Mouse (Mus musculus) lung, embryonic 15.5 days (tissue): ENCODE data around the gene Hip1r. TPM values are rescaled to one million over a fixed set of nuclear protein-coding genes. Genes with fewer than 3 reads are reported as not detected.

Experiments
- ATAC-seq: fragments of 200-750 bp; cut with Nextera tagmentation; 2 replicates; pipeline ENCODE4 v1.8.0; 2017; ENCODE audit warnings: moderate number of reproducible peaks, borderline replicate concordance; ENCODE audit not compliant: low FRiP score, low TSS enrichment; ENCODE audit errors: extremely low read depth
- H3K27ac ChIP-seq: fragments of 300-500 bp; sonication (generic); 2 replicates; pipeline ENCODE4 v1.5.1; 2015; ENCODE audit warnings: moderate library complexity, mild to moderate bottlenecking, inconsistent platforms
- H3K27me3 ChIP-seq: fragments of 300-500 bp; sonication (generic); 2 replicates; pipeline ENCODE4 v1.6.1; 2015; ENCODE audit warnings: inconsistent platforms
- H3K36me3 ChIP-seq: fragments of 300-500 bp; sonication (generic); 2 replicates; pipeline ENCODE4 v1.6.1; 2015; ENCODE audit warnings: inconsistent platforms
- H3K4me1 ChIP-seq: fragments of 300-500 bp; sonication (generic); 2 replicates; pipeline ENCODE4 v1.6.1; 2015; ENCODE audit warnings: inconsistent platforms
- H3K4me2 ChIP-seq: fragments of 300-500 bp; sonication (generic); 2 replicates; pipeline ENCODE4 v1.6.1; 2015; ENCODE audit warnings: inconsistent platforms, mild to moderate bottlenecking, moderate library complexity
- H3K4me3 ChIP-seq: fragments of 300-500 bp; sonication (generic); 2 replicates; pipeline ENCODE4 v1.5.1; 2015; ENCODE audit warnings: mild to moderate bottlenecking, inconsistent platforms
- H3K9ac ChIP-seq: fragments of 300-500 bp; sonication (generic); 2 replicates; pipeline ENCODE4 v1.6.1; 2015; ENCODE audit warnings: inconsistent platforms
- H3K9me3 ChIP-seq: fragments of 300-500 bp; sonication (generic); 2 replicates; pipeline ENCODE4 v1.6.1; 2016; ENCODE audit warnings: inconsistent platforms
- WGBS: fragments of 180-500 bp; shearing (Covaris S2); methylation state at CpG from one replicate; pipeline ENCODE4 v1.1.7; 2015; 5-methylcytosine and 5-hydroxymethylcytosine counted together
- polyA plus RNA-seq: library from polyadenylated mRNA; unstranded; fragments of >200 nt; fragmentation: Nextera tagmentation; extraction: Ambion mirVana; gene quantifications from 2 replicates; pipeline ENCODE4 v1.2.1, GENCODE M21; 2015

Gene Hip1r
- polyA plus RNA-seq, 1 experiment from 2014 or later = 13.3 TPM

DNA sequence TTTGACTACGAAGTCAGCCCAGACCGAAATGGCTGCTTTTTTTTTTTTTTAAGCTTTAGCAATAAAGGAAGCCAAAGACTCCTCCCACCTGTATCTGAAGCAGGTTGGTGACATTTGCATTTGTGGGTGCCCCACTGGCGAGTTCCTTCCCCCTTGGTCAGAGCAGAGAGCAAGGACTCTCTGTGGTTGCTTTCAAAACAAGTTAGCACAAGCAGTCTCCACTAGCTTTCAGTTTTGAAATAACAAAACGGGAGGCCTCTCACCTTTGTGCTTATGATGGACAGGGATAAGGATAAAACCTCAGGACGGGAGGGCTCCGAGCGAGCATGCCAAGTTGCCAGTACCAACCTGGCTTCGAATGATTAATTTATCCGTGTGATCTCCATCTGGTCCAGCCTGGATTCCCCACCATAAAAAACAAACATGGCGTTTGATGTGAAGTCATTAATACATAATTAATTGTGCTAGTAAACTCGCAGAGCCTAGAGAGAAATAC lies 1.2 kb downstream of the Hip1r start:
- 20% methylated on average over 11 of the region's 11 CpGs for WGBS
- ATAC-seq = no peak
- Histone ChIP-seq H3K9me3 (no peaks in the 10 kb centered on the region), H3K9ac (no peak overlapping the region), H3K27ac (no peak overlapping the region), H3K4me1 (peaks cover 34% of the 10 kb centered on the region), H3K36me3 (no peaks in the 10 kb centered on the region), H3K27me3 (peaks cover 31% of the 10 kb centered on the region; the same call in 1 of the 2 replicates), H3K4me3 (peak overlapping the region; percentile 71), H3K4me2 (peak overlapping the region; percentile 96)

DNA sequence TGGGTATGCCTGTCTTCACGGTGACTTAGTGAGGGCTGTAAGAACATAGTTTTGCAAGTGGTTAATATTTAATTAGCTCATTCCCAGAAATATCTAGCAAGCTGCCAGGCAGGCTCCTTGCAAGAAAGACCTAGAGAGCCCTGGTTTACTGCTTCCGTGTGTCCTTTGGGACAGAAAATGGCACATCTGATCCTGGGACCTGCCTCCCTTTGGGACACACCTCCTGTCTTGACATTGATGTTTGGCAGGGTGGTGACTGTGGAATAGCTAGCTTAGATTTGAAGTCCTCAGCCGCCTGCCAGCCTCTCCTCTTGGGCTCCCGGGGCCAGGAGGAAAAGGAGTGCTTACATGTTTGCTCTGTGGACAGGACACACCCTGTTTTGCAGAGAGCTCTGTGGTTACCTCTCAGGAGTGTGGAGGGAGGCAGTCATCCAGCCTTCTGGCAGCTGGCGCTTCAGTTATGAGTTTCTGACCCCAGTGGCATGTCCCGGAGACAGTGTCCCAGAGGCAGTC lies 2.3 kb downstream of the Hip1r start:
- peak overlapping the region; percentile 70 for H3K27ac ChIP-seq
- no peak for ATAC-seq
- no peak overlapping the region; the same call in 1 of the 2 replicates for H3K9ac ChIP-seq
- H3K36me3 ChIP-seq = no peaks in the 10 kb centered on the region
- H3K27me3 ChIP-seq = peaks cover 31% of the 10 kb centered on the region; the same call in 1 of the 2 replicates
- H3K4me2 ChIP-seq = peak overlapping the region; percentile 96
- no peaks in the 10 kb centered on the region for H3K9me3 ChIP-seq
- no peak overlapping the region for H3K4me3 ChIP-seq
- WGBS = 34% methylated on average over 6 of the region's 6 CpGs
- peaks cover 38% of the 10 kb centered on the region for H3K4me1 ChIP-seq

DNA sequence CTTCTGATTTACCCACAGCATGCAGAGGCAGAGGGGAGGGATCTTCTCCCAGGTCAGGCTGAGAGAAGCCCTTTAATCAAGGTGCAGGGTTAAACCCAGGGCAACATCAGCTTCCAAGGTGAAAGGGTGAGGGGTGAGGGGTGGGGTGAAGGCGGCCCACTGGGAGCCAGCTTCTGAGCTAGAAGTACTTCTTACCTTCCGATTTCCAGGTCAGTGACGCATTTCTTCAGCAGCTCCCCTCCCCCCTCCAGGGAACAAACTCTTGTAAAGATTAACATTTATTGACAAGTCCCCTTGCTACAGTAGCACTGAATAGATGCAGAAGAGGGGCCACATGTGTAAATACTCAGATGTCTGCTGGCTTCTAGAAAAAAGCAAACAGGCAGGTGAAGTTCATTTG lies 3.8 kb downstream of the Hip1r start:
- peaks cover 39% of the 10 kb centered on the region for H3K4me1 ChIP-seq
- no peak for ATAC-seq
- H3K4me3 ChIP-seq = no peak overlapping the region
- H3K9ac ChIP-seq = no peak overlapping the region
- H3K27me3 ChIP-seq = peaks cover 31% of the 10 kb centered on the region; the same call in 1 of the 2 replicates
- no peaks in the 10 kb centered on the region for H3K9me3 ChIP-seq
- H3K36me3 ChIP-seq = no peaks in the 10 kb centered on the region
- no peak overlapping the region for H3K27ac ChIP-seq
- H3K4me2 ChIP-seq = no peak overlapping the region
- WGBS = 37% methylated on average over 3 of the region's 3 CpGs

DNA sequence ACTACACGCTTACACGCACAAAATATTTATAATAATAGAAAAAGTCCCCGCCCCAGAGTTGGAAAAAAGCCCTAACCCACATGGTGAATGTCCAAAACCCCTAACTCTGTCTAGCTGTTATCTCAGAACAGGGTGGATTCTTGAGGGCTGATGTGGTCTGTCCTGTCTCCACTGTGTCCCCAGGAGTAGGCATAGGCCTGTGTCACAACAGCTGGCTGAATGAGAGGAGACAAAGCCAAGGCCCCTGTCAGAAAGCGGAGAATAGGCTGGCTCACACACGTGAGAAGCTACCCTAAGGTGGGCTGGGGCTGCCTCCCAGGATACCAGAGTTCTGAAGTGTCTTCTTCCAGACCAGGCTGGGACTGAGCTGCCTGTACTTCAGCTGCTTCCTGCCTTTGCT lies 4.7 kb downstream of the Hip1r start:
- no peak overlapping the region for H3K27ac ChIP-seq
- H3K4me1 ChIP-seq = peaks cover 39% of the 10 kb centered on the region
- no peak overlapping the region for H3K4me3 ChIP-seq
- no peak for ATAC-seq
- WGBS = 67% methylated on average over 5 of the region's 5 CpGs
- H3K4me2 ChIP-seq = no peak overlapping the region
- no peaks in the 10 kb centered on the region for H3K36me3 ChIP-seq
- H3K27me3 ChIP-seq = peaks cover 25% of the 10 kb centered on the region; the same call in 1 of the 2 replicates
- no peak overlapping the region for H3K9ac ChIP-seq
- no peaks in the 10 kb centered on the region for H3K9me3 ChIP-seq

DNA sequence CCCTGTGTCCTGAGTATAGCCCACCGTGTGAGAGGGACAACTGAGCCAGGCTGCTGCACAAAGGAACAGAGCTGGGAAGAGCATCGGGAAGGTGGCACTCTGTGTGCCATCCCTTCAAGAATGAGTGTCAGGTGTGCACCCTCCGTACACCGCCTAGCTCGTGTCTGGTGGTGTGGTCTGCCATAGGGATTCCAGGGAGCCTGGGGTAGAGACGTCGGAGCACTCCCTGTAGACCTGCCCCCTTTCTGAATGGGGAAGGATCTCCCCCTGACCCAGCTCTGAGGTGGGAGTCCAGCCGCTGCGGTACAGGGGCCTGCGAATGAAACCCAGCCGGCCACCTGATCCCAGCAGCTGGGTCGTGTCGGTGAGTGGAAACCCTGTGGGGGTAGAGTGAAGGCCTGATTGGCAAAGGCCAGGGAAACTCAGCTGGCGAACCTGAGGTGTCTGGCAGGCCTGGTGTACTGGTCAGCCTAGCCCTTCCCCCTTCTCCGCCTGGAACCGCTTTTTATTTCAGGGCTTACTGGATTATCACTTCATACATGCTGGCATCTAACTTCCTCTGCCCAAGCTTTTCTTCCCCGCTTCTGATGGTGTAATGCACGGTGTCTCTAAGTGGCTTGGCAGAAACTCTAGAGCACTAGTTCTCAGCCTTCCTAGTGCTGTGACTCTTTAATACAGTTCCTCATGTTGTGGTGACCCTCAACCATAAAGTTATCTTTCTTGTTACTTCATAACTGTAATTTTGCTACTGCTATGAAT lies 6.0 kb downstream of the Hip1r start:
- Histone ChIP-seq H3K4me3 (no peak overlapping the region), H3K4me2 (no peak overlapping the region), H3K4me1 (peaks cover 31% of the 10 kb centered on the region), H3K36me3 (no peaks in the 10 kb centered on the region), H3K27ac (no peak overlapping the region), H3K27me3 (peaks cover 22% of the 10 kb centered on the region; the same call in 1 of the 2 replicates), H3K9me3 (no peaks in the 10 kb centered on the region), H3K9ac (no peak overlapping the region)
- no peak for ATAC-seq
- 67% methylated on average over 18 of the region's 18 CpGs for WGBS

DNA sequence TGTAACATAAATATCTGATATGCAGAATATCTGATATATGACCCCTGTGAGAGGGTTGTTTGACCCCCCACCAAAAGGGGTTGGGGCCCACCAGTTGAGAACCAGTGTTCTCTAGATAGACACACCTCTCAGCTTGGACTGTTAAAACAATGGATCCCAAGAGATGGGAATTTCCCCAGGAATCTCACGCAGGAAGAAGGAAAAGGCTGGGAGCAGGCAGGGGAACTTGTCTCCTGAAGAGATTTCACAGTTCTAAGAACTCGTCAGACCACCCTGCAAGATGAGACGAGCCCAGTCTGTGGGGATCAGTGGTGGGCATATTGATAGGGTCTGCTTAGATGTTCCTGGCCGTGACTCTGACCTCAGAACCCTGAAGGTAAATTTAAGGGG lies 6.5 kb downstream of the Hip1r start:
- Histone ChIP-seq H3K27me3 (peaks cover 17% of the 10 kb centered on the region; the same call in 1 of the 2 replicates), H3K9ac (no peak overlapping the region), H3K4me1 (peaks cover 26% of the 10 kb centered on the region; the same call in 1 of the 2 replicates), H3K27ac (no peak overlapping the region), H3K36me3 (no peaks in the 10 kb centered on the region), H3K4me3 (no peak overlapping the region), H3K4me2 (no peak overlapping the region), H3K9me3 (no peaks in the 10 kb centered on the region)
- no peak for ATAC-seq
- WGBS = 35% methylated on average over 4 of the region's 4 CpGs

DNA sequence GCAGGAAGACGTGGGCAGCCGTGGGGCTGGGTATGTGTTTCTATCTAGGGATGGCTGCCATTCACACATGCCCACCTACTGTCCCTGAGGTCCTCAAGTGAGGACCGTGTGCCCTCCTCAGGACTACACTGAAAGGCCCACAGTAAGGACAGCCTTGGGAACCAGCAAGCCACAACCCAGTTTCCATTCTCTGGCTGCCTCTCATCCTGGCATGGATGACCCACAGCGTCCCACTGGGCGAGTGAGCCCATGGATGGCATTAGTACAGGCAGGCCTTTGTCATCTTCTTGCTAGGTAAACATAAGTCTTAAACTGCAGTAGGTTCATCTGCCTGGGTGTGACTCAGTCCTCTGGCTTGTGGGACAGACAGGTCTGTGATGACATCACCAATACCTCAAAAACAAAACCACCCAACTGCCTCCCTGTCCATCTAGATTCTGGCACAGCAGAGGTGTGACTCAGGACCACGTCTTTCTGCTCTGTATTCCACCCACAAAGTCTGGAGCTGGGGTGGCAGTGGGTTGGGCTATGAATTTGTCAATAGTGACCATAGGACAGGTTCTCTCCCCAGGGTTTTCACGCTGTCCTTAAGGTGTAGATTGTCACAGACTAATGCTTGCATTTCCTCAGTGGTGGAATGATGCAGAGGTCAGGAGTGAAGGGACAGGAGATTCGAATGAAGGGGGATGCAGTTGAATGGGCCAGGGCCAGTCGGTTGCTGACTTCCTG lies 7.3 kb downstream of the Hip1r start:
- WGBS = 66% methylated on average over 9 of the region's 9 CpGs
- Histone ChIP-seq H3K4me2 (no peak overlapping the region), H3K4me1 (peaks cover 20% of the 10 kb centered on the region; the same call in 1 of the 2 replicates), H3K9me3 (no peaks in the 10 kb centered on the region), H3K27me3 (peaks cover 10% of the 10 kb centered on the region; the same call in 1 of the 2 replicates), H3K27ac (no peak overlapping the region), H3K4me3 (no peak overlapping the region), H3K36me3 (no peaks in the 10 kb centered on the region), H3K9ac (no peak overlapping the region)
- ATAC-seq = no peak

DNA sequence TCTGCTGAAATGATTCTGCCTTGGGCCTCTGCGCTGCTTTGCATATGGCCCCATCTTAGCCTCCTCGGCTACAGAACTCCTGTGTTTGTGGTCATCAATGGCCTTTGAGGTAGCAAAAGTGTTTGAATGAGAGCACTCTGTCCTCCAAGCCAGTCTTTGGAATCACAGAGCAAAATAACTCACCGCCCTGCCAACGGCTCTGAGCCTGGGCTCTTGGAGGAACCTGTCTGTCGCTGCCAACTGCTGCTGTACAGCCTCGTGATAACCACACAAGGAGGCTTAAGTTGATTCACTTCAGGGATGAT lies 7.8 kb downstream of the Hip1r start:
- peaks cover 5% of the 10 kb centered on the region; the same call in 1 of the 2 replicates for H3K27me3 ChIP-seq
- no peak overlapping the region for H3K4me2 ChIP-seq

DNA sequence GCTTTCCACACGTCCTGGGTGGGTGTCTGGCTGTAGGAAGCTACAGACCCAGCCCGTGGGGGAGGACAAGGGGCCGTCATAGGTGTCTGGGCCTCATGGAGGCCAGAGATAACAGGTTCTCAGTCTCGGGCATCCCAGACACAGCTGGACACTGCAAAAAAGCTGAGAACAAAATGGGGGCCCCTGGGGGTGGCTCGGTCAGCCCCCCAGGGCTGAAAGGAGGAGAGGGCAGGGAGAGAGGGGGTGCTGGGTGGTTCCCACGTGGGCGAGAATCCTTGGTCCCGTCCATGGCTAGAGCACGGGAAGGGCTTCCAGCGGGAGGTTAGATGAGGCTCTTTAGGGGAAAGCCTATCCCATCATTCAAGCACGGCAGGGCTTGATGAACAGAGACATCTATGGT lies 9.4 kb downstream of the Hip1r start:
- no peak overlapping the region for H3K27ac ChIP-seq
- 74% methylated on average over 11 of the region's 11 CpGs for WGBS
- no peak for ATAC-seq
- H3K9ac ChIP-seq = no peak overlapping the region
- H3K4me1 ChIP-seq = 0 out of 2 replicates have a peak, but pooled peaks cover 9% of the 10 kb centered on the region
- H3K36me3 ChIP-seq = no peaks in the 10 kb centered on the region
- H3K27me3 ChIP-seq = no peaks in the 10 kb centered on the region
- no peaks in the 10 kb centered on the region for H3K9me3 ChIP-seq
- no peak overlapping the region for H3K4me2 ChIP-seq
- no peak overlapping the region for H3K4me3 ChIP-seq

More for the DNA sequence above, 7.8 kb downstream of the Hip1r start:
- no peaks in the 10 kb centered on the region for H3K36me3 ChIP-seq
- no peak overlapping the region for H3K9ac ChIP-seq
- WGBS = 66% methylated on average over 6 of the region's 6 CpGs
- ATAC-seq = no peak
- no peak overlapping the region for H3K27ac ChIP-seq
- no peak overlapping the region for H3K4me3 ChIP-seq
- H3K9me3 ChIP-seq = no peaks in the 10 kb centered on the region
- H3K4me1 ChIP-seq = peaks cover 15% of the 10 kb centered on the region; the same call in 1 of the 2 replicates

DNA sequence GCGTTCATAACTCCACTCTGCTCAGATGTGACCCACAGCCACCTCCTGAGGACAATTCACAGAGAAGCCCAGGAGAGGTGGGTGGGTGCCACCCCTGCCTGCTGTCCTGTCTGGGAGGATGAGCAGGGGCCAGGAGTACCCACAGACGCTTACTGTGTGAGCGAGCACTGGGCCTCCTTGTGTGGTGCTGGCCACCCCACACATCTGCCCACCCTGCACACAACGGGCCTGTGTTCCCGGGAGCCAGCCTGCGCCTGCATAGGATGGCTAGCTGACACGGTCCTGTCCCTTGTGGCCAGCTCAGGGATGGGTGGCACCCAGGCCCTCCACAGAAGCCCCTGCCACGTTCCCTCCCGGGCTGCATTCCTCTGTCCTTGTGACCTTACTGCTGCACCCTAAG lies 12.0 kb downstream of the Hip1r start:
- H3K27me3 ChIP-seq = no peaks in the 10 kb centered on the region
- no peaks in the 10 kb centered on the region for H3K9me3 ChIP-seq
- no peaks in the 10 kb centered on the region for H3K36me3 ChIP-seq
- ATAC-seq = no peak
- no peak overlapping the region for H3K4me3 ChIP-seq
- H3K27ac ChIP-seq = no peak overlapping the region
- 0 out of 2 replicates have a peak, but pooled peaks cover 5% of the 10 kb centered on the region for H3K4me1 ChIP-seq
- H3K4me2 ChIP-seq = no peak overlapping the region
- H3K9ac ChIP-seq = no peak overlapping the region
- WGBS = 58% methylated on average over 9 of the region's 9 CpGs

DNA sequence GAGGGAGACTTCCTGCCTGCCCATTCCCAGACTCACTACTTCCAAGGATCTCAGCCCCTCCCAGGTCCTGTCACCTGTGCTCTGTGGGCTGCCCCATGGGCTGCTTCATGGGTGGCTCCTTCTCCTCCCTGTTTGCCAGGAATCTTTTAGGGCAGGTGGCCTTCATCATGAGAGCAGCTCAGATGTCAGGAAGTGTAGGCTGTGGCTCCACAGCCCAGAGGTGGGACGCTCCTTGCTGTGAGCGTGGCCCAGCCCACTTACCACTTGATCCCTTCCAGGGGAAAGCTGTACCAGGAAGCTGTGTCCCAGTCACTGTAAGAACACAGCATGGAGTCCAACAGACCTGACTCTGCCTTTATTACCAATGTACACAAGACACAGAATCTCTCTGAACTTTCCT lies 13.5 kb downstream of the Hip1r start:
- Histone ChIP-seq H3K4me3 (no peak overlapping the region), H3K9me3 (no peaks in the 10 kb centered on the region), H3K4me2 (no peak overlapping the region), H3K27ac (no peak overlapping the region), H3K36me3 (no peaks in the 10 kb centered on the region), H3K27me3 (no peaks in the 10 kb centered on the region), H3K9ac (no peak overlapping the region), H3K4me1 (no peaks in the 10 kb centered on the region)
- 17% methylated on average over 2 of the region's 2 CpGs for whole genome bisulfite sequencing
- ATAC-seq = no peak

DNA sequence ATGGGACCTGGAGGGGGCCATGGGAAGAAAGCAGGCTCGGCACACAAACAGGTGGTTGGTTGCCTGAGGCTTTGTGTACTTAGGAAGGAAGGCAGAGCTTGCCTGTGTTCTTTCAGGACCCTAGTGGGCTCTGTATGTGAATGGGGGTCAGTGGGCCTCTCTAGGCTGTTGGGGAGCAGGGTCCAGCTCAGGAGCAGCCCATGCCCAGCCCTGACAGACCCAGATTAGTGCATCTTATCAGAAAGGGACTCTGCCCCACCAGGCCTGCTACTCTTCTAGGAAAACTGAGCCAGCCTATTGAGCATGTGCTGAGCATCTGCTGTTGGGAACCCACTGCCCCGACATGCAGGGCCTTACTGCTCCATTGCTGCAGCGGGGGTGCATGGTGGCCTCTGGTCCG lies 14.1 kb downstream of the Hip1r start:
- Histone ChIP-seq H3K27ac (0 out of 2 replicates have a peak overlapping the region, but pooled peaks have one; percentile 4), H3K4me3 (no peak overlapping the region), H3K27me3 (no peaks in the 10 kb centered on the region), H3K4me2 (no peak overlapping the region), H3K36me3 (no peaks in the 10 kb centered on the region), H3K4me1 (peaks cover 4% of the 10 kb centered on the region), H3K9ac (no peak overlapping the region), H3K9me3 (no peaks in the 10 kb centered on the region)
- no peak for ATAC-seq
- WGBS = 69% methylated on average over 4 of the region's 4 CpGs
